Comparison of ENCODE assay signal across 8 mouse cellular contexts in the genomic region with DNA sequence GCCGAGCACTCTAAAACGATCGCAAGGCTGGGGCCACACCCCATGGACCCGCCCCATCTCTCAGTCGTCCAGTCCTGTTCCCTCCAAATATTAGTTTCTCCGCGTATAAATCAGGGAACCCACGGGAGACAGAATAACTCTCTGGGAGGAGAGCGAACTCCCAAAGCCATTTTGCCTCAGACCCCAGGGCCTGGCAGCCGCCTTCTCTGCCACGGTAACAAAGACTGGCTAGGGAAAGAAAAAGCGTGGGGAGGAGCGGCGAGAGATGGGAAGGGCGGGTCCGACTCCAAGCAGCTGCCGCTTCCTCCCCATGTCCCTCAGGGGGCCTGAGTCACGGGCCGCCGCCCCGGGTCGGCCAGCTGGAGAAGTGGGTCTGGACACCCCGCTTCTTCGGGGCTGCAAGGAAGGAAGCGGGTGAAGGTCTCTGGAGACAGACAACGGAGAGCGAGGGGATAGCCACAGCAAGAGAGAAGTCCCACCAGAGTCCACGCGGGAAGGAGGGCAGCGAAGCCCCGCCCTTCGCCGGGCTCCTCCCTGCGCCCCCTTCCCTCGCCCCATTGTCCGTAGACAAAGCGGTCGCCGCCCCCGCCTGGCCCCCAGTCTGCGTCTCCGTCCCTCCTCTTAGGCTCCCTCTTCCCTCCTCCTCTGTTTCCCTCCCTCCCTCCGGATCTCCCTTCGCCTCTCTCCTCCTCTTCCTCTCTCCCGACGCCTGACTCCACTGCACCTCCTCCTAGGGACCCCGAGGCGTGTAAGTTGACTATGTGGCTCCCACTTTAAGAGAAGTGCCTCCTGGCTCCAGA. TPM values are rescaled to one million over a fixed set of nuclear protein-coding genes. Genes with fewer than 3 reads are reported as not detected.
A peak's percentile ranks its signal among the peaks of the same experiment; 100 is the strongest.
DNase-seq lines count a peak whose midpoint lies in the region; ATAC-seq and TF ChIP-seq lines count a peak whose summit lies in the region.

Ppp1r18 (plus strand) TSS at position 113 of the 800 bp plus-strand sequence.

- no peaks in the 10 kb centered on the region for H3K27me3 ChIP-seq in hindbrain, embryonic 15.5 days
- H3K27me3 ChIP-seq in liver, embryonic 13.5 days = peaks cover 76% of the 10 kb centered on the region

- intact Hi-C loops in gastrocnemius, adult 2 months (cut with DNase I) = no loop called here

- peak; percentile 62 for ATAC-seq in hindbrain, embryonic 15.5 days (ENCODE audit: low FRiP score, low read depth)
- no peak for ATAC-seq in liver, embryonic 13.5 days (ENCODE audit: low read depth)

- peaks cover 13% of the 10 kb centered on the region for H3K4me1 ChIP-seq in bone marrow macrophage, adult 2 months (ENCODE audit: control insufficient read depth, insufficient read depth, low read length)
- peaks cover 55% of the 10 kb centered on the region for H3K4me1 ChIP-seq in hindbrain, embryonic 15.5 days (replicated peaks)
- H3K4me1 ChIP-seq in liver, embryonic 13.5 days (replicated peaks) = peaks cover 75% of the 10 kb centered on the region

- H3K4me2 ChIP-seq in hindbrain, embryonic 15.5 days = peak within 1 kb of the TSS; percentile 90
- H3K4me2 ChIP-seq in liver, embryonic 13.5 days = peak within 1 kb of the TSS; percentile 86

- DNase-seq in frontal cortex, adult 2 months (ENCODE audit: extremely low spot score in 1 of 2, low spot score in 1 of 2) = peak in 1 of 2 experiments; percentile 26
- no peak for DNase-seq in frontal cortex, postnatal 25 days (ENCODE audit: low spot score in 2 of 2)
- DNase-seq in gastrocnemius, adult 2 months = peak; percentile 87
- DNase-seq in liver, embryonic 13.5 days = peak; percentile 32
- DNase-seq in neural tube, embryonic 10.5 days (ENCODE audit: extremely low spot score, low spot score) = peak; percentile 88
- peak; percentile 60 for DNase-seq in thymus, postnatal 14 days

- under 1% methylated on average over 36 of the region's 48 CpGs for WGBS in hindbrain, embryonic 15.5 days
- under 1% methylated on average over 43 of the region's 48 CpGs for WGBS in liver, embryonic 13.5 days (ENCODE audit: insufficient replicate concordance)

- TF ChIP-seq POLR2A in bone marrow macrophage, adult 2 months (IDR thresholded peaks at IDR 0.05; ENCODE audit: borderline replicate concordance, low read depth, low read length) = no peak

- H3K27ac ChIP-seq in bone marrow macrophage, adult 2 months (ENCODE audit: insufficient read depth, low read depth, low read length) = peak within 1 kb of the TSS; percentile 96
- peak within 1 kb of the TSS; percentile 96 for H3K27ac ChIP-seq in gastrocnemius, adult 2 months
- H3K27ac ChIP-seq in hindbrain, embryonic 15.5 days (replicated peaks) = peak within 1 kb of the TSS; percentile 98
- peak within 1 kb of the TSS; percentile 87 for H3K27ac ChIP-seq in liver, embryonic 13.5 days

- H3K36me3 ChIP-seq in hindbrain, embryonic 15.5 days = no peaks in the 10 kb centered on the region
- H3K36me3 ChIP-seq in liver, embryonic 13.5 days = no peaks in the 10 kb centered on the region

- peak within 1 kb of the TSS; percentile 98 for H3K4me3 ChIP-seq in bone marrow macrophage, adult 2 months (ENCODE audit: insufficient read depth, low read length)
- H3K4me3 ChIP-seq in gastrocnemius, adult 2 months = peak within 1 kb of the TSS; percentile 78
- peak within 1 kb of the TSS; percentile 67 for H3K4me3 ChIP-seq in hindbrain, embryonic 15.5 days
- H3K4me3 ChIP-seq in liver, embryonic 13.5 days (replicated peaks) = peak within 1 kb of the TSS; percentile 57

- TF ChIP-seq CTCF in bone marrow macrophage, adult 2 months (IDR thresholded peaks at IDR 0.05; ENCODE audit: low read depth, low read length) = no peak
- no peak for TF ChIP-seq CTCF in gastrocnemius, adult 2 months (IDR thresholded peaks at IDR 0.05)

- H3K9me3 ChIP-seq in hindbrain, embryonic 15.5 days = no peaks in the 10 kb centered on the region
- no peaks in the 10 kb centered on the region for H3K9me3 ChIP-seq in liver, embryonic 13.5 days (replicated peaks)

- peak within 1 kb of the TSS; percentile 82 for H3K9ac ChIP-seq in hindbrain, embryonic 15.5 days
- peak within 1 kb of the TSS; percentile 69 for H3K9ac ChIP-seq in liver, embryonic 13.5 days

RNA-seq across cellular contexts. Expression of gene Ppp1r18, which starts in this region (rescaled TPM):
- 12.6 and 13.0 TPM in 2 replicates for polyA plus RNA-seq in frontal cortex, adult 2 months (2012; rRNA removed)
- 202 and 205 TPM in 2 replicates for polyA plus RNA-seq in bone marrow macrophage, adult 2 months (2012; ENCODE audit: insufficient read depth, insufficient read length, missing spikeins)
- total RNA-seq in gastrocnemius, adult 2 months (2021) = 1 to 10 TPM; 3.9 to 7.9 TPM
- 21.1 and 24.7 TPM in 2 replicates for polyA plus RNA-seq in hindbrain, embryonic 15.5 days (2015; fragmentation: Nextera tagmentation; extraction: Ambion mirVana)
- 8.0 and 11.8 TPM in 2 replicates for polyA plus RNA-seq in liver, embryonic 13.5 days (2015; fragmentation: Nextera tagmentation; extraction: Ambion mirVana)

Comparison
In these comparisons a context has a peak if more than half of its experiments do, and no peak if none do; other contexts are left out.
1. DNase-seq: peak in gastrocnemius, adult 2 months (single experiment), liver, embryonic 13.5 days (single experiment), neural tube, embryonic 10.5 days (single experiment) and thymus, postnatal 14 days (single experiment); none in frontal cortex, postnatal 25 days (0 of 2).
2. Peak in every context shown above with its lines, with median percentiles within 50 percentile points of each other: H3K27ac ChIP-seq and H3K4me3 ChIP-seq.